Mouse (Mus musculus): ENCODE measurements around the gene Fancc. TPM values are rescaled to one million over a fixed set of nuclear protein-coding genes. Genes with fewer than 3 reads are reported as not detected.

The Fancc gene
- polyA plus RNA-seq, 1 experiment from 2014 or later: 25.9 TPM

GRCm38 (mm10) chr13:63253886-63254636, 243.0 kb downstream of the Fancc start:
- Histone ChIP-seq H3K36me3 (ENCODE audit: insufficient read depth) (peaks cover 50% of the 10 kb centered on the region), H3K4me3 (ENCODE audit: low read depth, low read length) (no peak overlapping the region), H3K27ac (ENCODE audit: low read depth) (no peak overlapping the region; the same call in 1 of the 2 replicates), H3K4me2 (no peak overlapping the region), H3K4me1 (ENCODE audit: insufficient read depth) (peaks cover 47% of the 10 kb centered on the region), H3K27me3 (ENCODE audit: insufficient read depth, low read length) (no peaks in the 10 kb centered on the region), H3K9me3 (ENCODE audit: low read depth, low read length) (no peaks in the 10 kb centered on the region), H3K9ac (no peak overlapping the region)
- DNase-seq: no peak
- no peak for ATAC-seq (ENCODE audit: insufficient read depth)
- TF ChIP-seq CTCF (IDR thresholded peaks at IDR 0.05; ENCODE audit: low read depth): no peak
- WGBS: 82% methylated on average over 7 of the region's 7 CpGs

GRCm38 (mm10) chr13:63253147-63253546, 243.9 kb downstream of the Fancc start:
- Histone ChIP-seq H3K9me3 (ENCODE audit: low read depth, low read length) (no peaks in the 10 kb centered on the region), H3K27ac (ENCODE audit: low read depth) (peak overlapping the region; percentile 59; the same call in 1 of the 2 replicates), H3K27me3 (ENCODE audit: insufficient read depth, low read length) (no peaks in the 10 kb centered on the region), H3K4me1 (ENCODE audit: insufficient read depth) (peaks cover 45% of the 10 kb centered on the region), H3K4me3 (ENCODE audit: low read depth, low read length) (no peak overlapping the region), H3K4me2 (no peak overlapping the region), H3K9ac (no peak overlapping the region), H3K36me3 (ENCODE audit: insufficient read depth) (peaks cover 50% of the 10 kb centered on the region)
- no peak for DNase-seq
- WGBS: 47% methylated on average over 5 of the region's 5 CpGs
- TF ChIP-seq CTCF (IDR thresholded peaks at IDR 0.05; ENCODE audit: low read depth): no peak
- ATAC-seq (ENCODE audit: insufficient read depth): no peak

- no peak overlapping the region; the same call in 1 of the 2 replicates for H3K4me2 ChIP-seq
- DNase-seq (no peak), ATAC-seq (ENCODE audit: insufficient read depth) (no peak)
- no peaks in the 10 kb centered on the region for H3K27me3 ChIP-seq (ENCODE audit: insufficient read depth, low read length)
- 55% methylated on average over 2 of the region's 2 CpGs for WGBS
- H3K9ac ChIP-seq: no peak overlapping the region
- no peak overlapping the region for H3K4me3 ChIP-seq (ENCODE audit: low read depth, low read length)
- TF ChIP-seq CTCF (IDR thresholded peaks at IDR 0.05; ENCODE audit: low read depth): no peak
- peaks cover 49% of the 10 kb centered on the region for H3K4me1 ChIP-seq (ENCODE audit: insufficient read depth)
- no peaks in the 10 kb centered on the region for H3K9me3 ChIP-seq (ENCODE audit: low read depth, low read length)
- peaks cover 50% of the 10 kb centered on the region for H3K36me3 ChIP-seq (ENCODE audit: insufficient read depth)
- H3K27ac ChIP-seq (ENCODE audit: low read depth): peak overlapping the region; percentile 59
These were observed 244.6 kb downstream of the Fancc start for GRCm38 (mm10) chr13:63252295-63253010.

- Histone ChIP-seq H3K4me1 (ENCODE audit: insufficient read depth) (peaks cover 56% of the 10 kb centered on the region), H3K9me3 (ENCODE audit: low read depth, low read length) (no peaks in the 10 kb centered on the region), H3K36me3 (ENCODE audit: insufficient read depth) (peaks cover 46% of the 10 kb centered on the region), H3K9ac (peak overlapping the region; percentile 7; the same call in 1 of the 2 replicates), H3K4me2 (peak overlapping the region; percentile 24), H3K27me3 (ENCODE audit: insufficient read depth, low read length) (no peaks in the 10 kb centered on the region), H3K27ac (ENCODE audit: low read depth) (peak overlapping the region; percentile 48), H3K4me3 (ENCODE audit: low read depth, low read length) (no peak overlapping the region)
- ATAC-seq (ENCODE audit: insufficient read depth) (peak; percentile 56; the same call in 1 of the 2 replicates), DNase-seq (peak; percentile 67)
- no peak for TF ChIP-seq CTCF (IDR thresholded peaks at IDR 0.05; ENCODE audit: low read depth)
- WGBS: 39% methylated on average over 12 of the region's 12 CpGs
These were observed 245.8 kb downstream of the Fancc start for GRCm38 (mm10) chr13:63251118-63251889.

- Histone ChIP-seq H3K4me1 (ENCODE audit: insufficient read depth) (peaks cover 55% of the 10 kb centered on the region), H3K9ac (no peak overlapping the region), H3K4me2 (peak overlapping the region; percentile 24; the same call in 1 of the 2 replicates)
These were observed 246.6 kb downstream of the Fancc start for GRCm38 (mm10) chr13:63250441-63250980.

GRCm38 (mm10) chr13:63249741-63250431, 247.2 kb downstream of the Fancc start:
- Histone ChIP-seq H3K9me3 (ENCODE audit: low read depth, low read length) (no peaks in the 10 kb centered on the region), H3K27ac (ENCODE audit: low read depth) (0 out of 2 replicates have a peak overlapping the region, but pooled peaks have one; percentile 21), H3K4me1 (ENCODE audit: insufficient read depth) (peaks cover 49% of the 10 kb centered on the region), H3K9ac (0 out of 2 replicates have a peak overlapping the region, but pooled peaks have one; percentile 11), H3K4me2 (peak overlapping the region; percentile 25; the same call in 1 of the 2 replicates), H3K4me3 (ENCODE audit: low read depth, low read length) (no peak overlapping the region), H3K27me3 (ENCODE audit: insufficient read depth, low read length) (no peaks in the 10 kb centered on the region), H3K36me3 (ENCODE audit: insufficient read depth) (peaks cover 35% of the 10 kb centered on the region)
- no peak for TF ChIP-seq CTCF (IDR thresholded peaks at IDR 0.05; ENCODE audit: low read depth)
- DNase-seq (no peak), ATAC-seq (ENCODE audit: insufficient read depth) (no peak)
- 67% methylated on average over 8 of the region's 8 CpGs for WGBS

More at GRCm38 (mm10) chr13:63250441-63250980, 246.6 kb downstream of the Fancc start:
- no peak for DNase-seq
- WGBS: 80% methylated on average over 8 of the region's 8 CpGs
- H3K36me3 ChIP-seq (ENCODE audit: insufficient read depth): peaks cover 41% of the 10 kb centered on the region
- no peak for TF ChIP-seq CTCF (IDR thresholded peaks at IDR 0.05; ENCODE audit: low read depth)
- no peaks in the 10 kb centered on the region for H3K9me3 ChIP-seq (ENCODE audit: low read depth, low read length)
- H3K27ac ChIP-seq (ENCODE audit: low read depth): peak overlapping the region; percentile 48
- H3K4me3 ChIP-seq (ENCODE audit: low read depth, low read length): no peak overlapping the region
- no peak for ATAC-seq (ENCODE audit: insufficient read depth)
- no peaks in the 10 kb centered on the region for H3K27me3 ChIP-seq (ENCODE audit: insufficient read depth, low read length)
